Mouse (Mus musculus) bone marrow macrophage, adult 2 months (primary cell): ENCODE data around the gene Slc4a5.

Experiments used
- CTCF ChIP-seq: IDR thresholded peaks from 2 replicates; pipeline ENCODE4 v1.5.1; 2012; ENCODE audit warnings: low read depth, mild to moderate bottlenecking, low read length, moderate library complexity
- POLR2A ChIP-seq: IDR thresholded peaks from 2 replicates; pipeline ENCODE4 v1.6.1; 2012; ENCODE audit warnings: mild to moderate bottlenecking, low read depth, low read length, borderline replicate concordance

- TF ChIP-seq CTCF: no peak
- TF ChIP-seq POLR2A: no peak
These were observed 33.5 kb upstream of the Slc4a5 start for GRCm38 (mm10) chr6:83185895-83186861.
